Mouse (Mus musculus) thymus, adult 2 months (tissue): ENCODE measurements around the gene Erbb2.
A peak's percentile ranks its signal among the peaks of the same experiment; 100 is the strongest.

Experiments
- CTCF ChIP-seq: fragments of 200-500 bp; IDR thresholded peaks from 2 replicates; pipeline ENCODE4 v1.5.1; 2012; ENCODE audit warnings: mild to moderate bottlenecking, control low read depth, low read length, moderate library complexity, borderline replicate concordance; ENCODE audit not compliant: control insufficient read depth, poor library complexity, insufficient read depth; ENCODE audit errors: extremely low read depth
- POLR2A ChIP-seq: fragments of 200-500 bp; IDR thresholded peaks from 2 replicates; pipeline ENCODE4 v1.6.1; 2012; ENCODE audit warnings: mild to moderate bottlenecking, low read length, control low read depth, moderate library complexity; ENCODE audit not compliant: control insufficient read depth, poor library complexity, insufficient read depth; ENCODE audit errors: extremely low read depth

- TF ChIP-seq POLR2A (peak; percentile 86), CTCF (peak; percentile 37; the same call in 1 of the 2 replicates)
Measured at GRCm38 (mm10) chr11:98393317-98393716, 19.0 kb upstream of the Erbb2 start.
